Mouse (Mus musculus) C2C12 (cell line): ENCODE measurements around the gene Gm27021. TPM values are rescaled to one million over a fixed set of nuclear protein-coding genes. Genes with fewer than 3 reads are reported as not detected.
A peak's percentile ranks its signal among the peaks of the same experiment; 100 is the strongest.

Source experiments
- H3K27me3 ChIP-seq: one replicate; pipeline ENCODE4 v1.6.1; 2011; ENCODE audit not compliant: control insufficient read depth, insufficient read depth, insufficient read length
- H3K36me3 ChIP-seq: one replicate; pipeline ENCODE4 v1.6.1; 2011; ENCODE audit not compliant: control insufficient read depth, insufficient read depth
- H3K4me3 ChIP-seq: one replicate; pipeline ENCODE4 v1.5.1; 2011; ENCODE audit warnings: mild to moderate bottlenecking, control low read depth; ENCODE audit not compliant: poor library complexity, insufficient read depth, severe bottlenecking
- H3K79me2 ChIP-seq: one replicate; pipeline ENCODE4 v1.6.1; 2011; ENCODE audit not compliant: control insufficient read depth, insufficient read depth
- H3K79me3 ChIP-seq: one replicate; pipeline ENCODE4 v1.6.1; 2011; ENCODE audit warnings: low read depth, control low read depth
- H3ac ChIP-seq: one replicate; pipeline ENCODE3; 2011; ENCODE audit warnings: low read depth; ENCODE audit not compliant: control insufficient read depth, insufficient read length
- CEBPB ChIP-seq: IDR thresholded peaks from one replicate; pipeline ENCODE4 v1.6.1; 2011; ENCODE audit warnings: low read depth, mild to moderate bottlenecking, control low read depth, moderate library complexity
- CTCF ChIP-seq: IDR thresholded peaks from one replicate; pipeline ENCODE4 v1.5.1; 2011; ENCODE audit not compliant: control insufficient read depth, insufficient read depth, insufficient read length
- FOSL1 ChIP-seq: IDR thresholded peaks from one replicate; pipeline ENCODE4 v1.8.0; 2011; ENCODE audit warnings: mild to moderate bottlenecking, low read length; ENCODE audit not compliant: poor library complexity, insufficient read depth, severe bottlenecking
- MAX ChIP-seq: IDR thresholded peaks from one replicate; pipeline ENCODE4 v1.6.1; 2011; ENCODE audit warnings: mild to moderate bottlenecking, control low read depth
- MYOD1 ChIP-seq: IDR thresholded peaks from one replicate; pipeline ENCODE4 v1.6.1; 2011; ENCODE audit warnings: low read depth; ENCODE audit not compliant: control insufficient read depth, insufficient read length
- MYOG ChIP-seq: IDR thresholded peaks from one replicate; pipeline ENCODE4 v1.6.1; 2011; ENCODE audit not compliant: control insufficient read depth, insufficient read length; ENCODE audit errors: extremely low read depth
- USF1 ChIP-seq: IDR thresholded peaks from one replicate; pipeline ENCODE4 v1.6.1; 2011; ENCODE audit warnings: low read depth, mild to moderate bottlenecking, control low read depth, moderate library complexity
- polyA plus RNA-seq: library from polyadenylated mRNA; unstranded; fragments of >200 nt; fragmentation: generic; extraction: Trizol; gene quantifications from one replicate; pipeline ENCODE4 v1.2.1, GENCODE M21; 2012; ENCODE audit warnings: missing spikeins

Gm27021 gene
- polyA plus RNA-seq, 1 experiment = 2.3 TPM

GRCm38 (mm10) chr8:120566681-120567080 lies 101.2 kb downstream of the Gm27021 start:
- Histone ChIP-seq H3K4me3 (no peak overlapping the region), H3K27me3 (no peaks in the 10 kb centered on the region), H3ac (no peak overlapping the region), H3K79me2 (peaks cover 5% of the 10 kb centered on the region), H3K79me3 (no peaks in the 10 kb centered on the region), H3K36me3 (peaks cover 46% of the 10 kb centered on the region)
- TF ChIP-seq MYOD1 (no peak), MYOG (no peak), CEBPB (no peak), MAX (no peak), FOSL1 (no peak), USF1 (no peak), CTCF (no peak)

GRCm38 (mm10) chr8:120565151-120565711 lies 102.6 kb downstream of the Gm27021 start:
- peak overlapping the region; percentile 43 for H3ac ChIP-seq
- peaks cover 35% of the 10 kb centered on the region for H3K36me3 ChIP-seq
- H3K79me3 ChIP-seq = no peaks in the 10 kb centered on the region
- H3K4me3 ChIP-seq = no peak overlapping the region
- no peak for TF ChIP-seq CTCF
- TF ChIP-seq FOSL1 = no peak
- TF ChIP-seq MYOG = no peak
- no peak for TF ChIP-seq USF1
- no peak for TF ChIP-seq CEBPB
- no peak for TF ChIP-seq MAX
- TF ChIP-seq MYOD1 = no peak
- H3K79me2 ChIP-seq = peaks cover 13% of the 10 kb centered on the region
- no peaks in the 10 kb centered on the region for H3K27me3 ChIP-seq

- Histone ChIP-seq H3K36me3 (peaks cover 24% of the 10 kb centered on the region), H3K4me3 (no peak overlapping the region), H3ac (peak overlapping the region; percentile 37), H3K79me2 (peaks cover 21% of the 10 kb centered on the region), H3K79me3 (no peaks in the 10 kb centered on the region), H3K27me3 (no peaks in the 10 kb centered on the region)
- TF ChIP-seq CEBPB (no peak), FOSL1 (peak; percentile 5), CTCF (no peak), MAX (peak; percentile 68), MYOG (no peak), MYOD1 (peak; percentile 55), USF1 (no peak)
These were observed 103.7 kb downstream of the Gm27021 start for GRCm38 (mm10) chr8:120563851-120564837.

GRCm38 (mm10) chr8:120563348-120563724 lies 104.5 kb downstream of the Gm27021 start:
- no peaks in the 10 kb centered on the region for H3K79me3 ChIP-seq
- H3K36me3 ChIP-seq = peaks cover 16% of the 10 kb centered on the region
- H3K27me3 ChIP-seq = no peaks in the 10 kb centered on the region
- H3K79me2 ChIP-seq = peaks cover 26% of the 10 kb centered on the region
- TF ChIP-seq CEBPB (no peak), FOSL1 (no peak), MAX (no peak), MYOD1 (peak; percentile 32)
- H3K4me3 ChIP-seq = no peak overlapping the region
- peak overlapping the region; percentile 46 for H3ac ChIP-seq

- TF ChIP-seq MYOD1 (no peak), CTCF (no peak), MAX (no peak), FOSL1 (no peak), USF1 (no peak), CEBPB (no peak), MYOG (no peak)
- H3K79me2 ChIP-seq = peaks cover 26% of the 10 kb centered on the region
These were observed 105.1 kb downstream of the Gm27021 start for GRCm38 (mm10) chr8:120562680-120563347.

More at GRCm38 (mm10) chr8:120562680-120563347, 105.1 kb downstream of the Gm27021 start:
- Histone ChIP-seq H3K36me3 (peaks cover 15% of the 10 kb centered on the region), H3K79me3 (no peaks in the 10 kb centered on the region), H3ac (peak overlapping the region; percentile 46), H3K4me3 (no peak overlapping the region), H3K27me3 (no peaks in the 10 kb centered on the region)
